Mouse (Mus musculus) B cell, adult 67 days (primary cell): ENCODE results near the gene Mcm2. TPM values are rescaled to one million over a fixed set of nuclear protein-coding genes. Genes with fewer than 3 reads are reported as not detected.

ENCODE experiments used
- total RNA-seq, 2 experiments: library from RNA; stranded (reverse); gene quantifications; 4 replicates each; pipeline ENCODE4 v1.2.4; 2023

The Mcm2 gene
- 10 to 100 TPM; 50.9 to 55.4 TPM for total RNA-seq

GRCm38 (mm10) chr6:88898534-88899048 is at the start of gene Mcm2:
TSS of gene Mcm2 (minus strand) at chr6:88898780.

GRCm38 (mm10) chr6:88901947-88902820 is 3.6 kb upstream of the Mcm2 start, which contains the start of gene Tpra1:
TSS of gene Tpra1 (plus strand) at chr6:88902251.

GRCm38 (mm10) chr6:88874868-88875508 is 23.6 kb downstream of the Mcm2 start, which contains the start of gene Podxl2:
TSS of gene Podxl2 (minus strand) at chr6:88875044.

GRCm38 (mm10) chr6:88841781-88842689 is 56.5 kb downstream of the Mcm2 start, which contains the start of gene Abtb1:
TSS of gene Abtb1 (minus strand) at chr6:88841984.

Other genes with a start within 250 kb of the Mcm2 start
- 1 to 10 TPM; 1.0 to 2.8 TPM for gene Mgll, start 174.4 kb downstream of the Mcm2 start, total RNA-seq
- gene Abtb1, start 56.8 kb downstream of the Mcm2 start, total RNA-seq, result 10 to 100 TPM; 49.6 to 51.6 TPM
- gene Podxl2, start 23.7 kb downstream of the Mcm2 start, total RNA-seq, result not detected
- gene Tpra1, start 3.5 kb upstream of the Mcm2 start, total RNA-seq, result 10 to 100 TPM; 67.8 to 84.3 TPM